Mouse (Mus musculus) bone marrow macrophage, adult 2 months (primary cell): ENCODE results near the gene Gltp.

ENCODE experiments used
- CTCF ChIP-seq: IDR thresholded peaks from 2 replicates; pipeline ENCODE4 v1.5.1; 2012; ENCODE audit warnings: low read depth, mild to moderate bottlenecking, low read length, moderate library complexity
- POLR2A ChIP-seq: IDR thresholded peaks from 2 replicates; pipeline ENCODE4 v1.6.1; 2012; ENCODE audit warnings: mild to moderate bottlenecking, low read depth, low read length, borderline replicate concordance

DNA sequence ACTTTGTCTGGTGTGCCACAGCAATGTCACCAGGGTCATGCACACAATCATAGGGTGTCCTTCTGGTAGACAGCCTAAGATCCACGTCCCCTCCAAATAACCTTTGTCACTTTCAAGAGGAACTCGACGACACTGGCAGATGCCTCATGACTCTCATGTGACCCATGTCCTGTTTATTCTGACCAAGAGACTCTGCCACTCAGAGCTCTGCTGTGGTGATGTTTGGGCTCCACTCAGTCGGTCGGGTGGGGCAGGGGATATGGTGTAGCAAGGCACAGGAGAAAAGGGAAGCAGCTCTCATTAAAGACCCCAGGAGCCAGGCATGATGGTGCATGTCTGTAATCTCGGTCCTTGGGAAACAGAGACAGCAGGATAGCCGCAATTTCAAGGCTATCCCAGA lies 8.2 kb upstream of the Gltp start:
- TF ChIP-seq CTCF = no peak
- TF ChIP-seq POLR2A = no peak
